Mouse (Mus musculus): Measurements from ENCODE around the gene Cst3.

DNA sequence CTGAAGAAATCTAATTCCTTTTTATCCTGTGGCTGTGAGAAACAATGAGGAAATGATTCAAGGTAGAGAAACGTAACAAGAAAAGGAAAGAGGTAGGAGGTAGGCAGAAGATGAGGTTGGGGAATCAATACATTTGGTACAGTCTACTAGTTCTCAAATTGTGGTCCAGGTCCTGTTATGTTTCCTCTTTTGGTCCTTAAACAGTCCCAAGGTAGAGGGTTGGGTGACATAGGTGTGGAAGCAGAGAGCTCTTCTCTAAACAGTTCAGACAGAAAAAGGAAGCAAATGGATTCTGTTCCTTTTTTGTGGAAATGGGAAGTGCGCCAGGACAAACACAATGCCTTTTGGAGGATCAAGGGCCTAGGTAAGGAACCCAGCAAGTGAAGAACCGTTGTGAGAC lies 13.4 kb upstream of the Cst3 start:
- TF ChIP-seq EP300 (optimal IDR thresholded peaks at IDR 0.05) = no peak
- TF ChIP-seq CTCF (IDR thresholded peaks at IDR 0.05; ENCODE audit: low read depth) = no peak

Measured in stomach, postnatal 0 days (tissue).